Comparison of ENCODE assay signal across 9 mouse cellular contexts in genomic region chr16:44695859-44696620, GRCm38 (mm10). TPM values are rescaled to one million over a fixed set of nuclear protein-coding genes. Genes with fewer than 3 reads are reported as not detected.
DNase-seq lines count a peak whose midpoint lies in the region; ATAC-seq and TF ChIP-seq lines count a peak whose summit lies in the region.
"Had no signal": no experiment of that assay in that cellular context is flagged by ENCODE, and none has a peak within 500 bp of the region (broad histone marks: within the 10 kb centered on the region; RNA-seq: fewer than 3 reads in every experiment).

No protein-coding gene starts in this region.

- DNase-seq in gastrocnemius, adult 18-20 months (ENCODE audit: low spot score) = peak; percentile 43
- no peak for DNase-seq in gastrocnemius, postnatal 14 days
- DNase-seq in forebrain, embryonic 11.5 days (ENCODE audit: low spot score) = peak; percentile 52
- DNase-seq in heart, postnatal 0 days (ENCODE audit: low spot score) = peak; percentile 69
- peak; percentile 93 for DNase-seq in lung, postnatal 0 days (ENCODE audit: low spot score)
- no peak for DNase-seq in left cerebral cortex, adult 9 months (ENCODE audit: low spot score in 2 of 2)
- DNase-seq in retina, embryonic 14.5 days (ENCODE audit: low spot score) = no peak
- DNase-seq: thymus, postnatal 36 days had no signal

- no peak for TF ChIP-seq EP300 in heart, postnatal 0 days (IDR thresholded peaks at IDR 0.05; ENCODE audit: low read depth)
- TF ChIP-seq EP300 in lung, postnatal 0 days (IDR thresholded peaks at IDR 0.05) = peak; percentile 64

- peak overlapping the region; percentile 39; the same call in 1 of the 2 replicates for H3K27ac ChIP-seq in forebrain, embryonic 11.5 days (ENCODE audit: low read depth, low read length)
- peak overlapping the region; percentile 11 for H3K27ac ChIP-seq in heart, postnatal 0 days (ENCODE audit: low read depth)
- peak overlapping the region; percentile 72 for H3K27ac ChIP-seq in lung, postnatal 0 days (ENCODE audit: low read length)

- intact Hi-C loops in gastrocnemius, postnatal 14 days (cut with DNase I; ENCODE audit: low total_unique reads) = no loop called here

- no peak overlapping the region for H3K4me2 ChIP-seq in forebrain, embryonic 11.5 days (ENCODE audit: low read depth, low read length, severe bottlenecking)
- no peak overlapping the region for H3K4me2 ChIP-seq in heart, postnatal 0 days (ENCODE audit: low read depth, low read length)
- no peak overlapping the region for H3K4me2 ChIP-seq in lung, postnatal 0 days (replicated peaks; ENCODE audit: low read depth, low read length)

- H3K4me1 ChIP-seq in forebrain, embryonic 11.5 days (replicated peaks; ENCODE audit: control insufficient read depth, insufficient read depth, low read length) = 0 out of 2 replicates have a peak, but pooled peaks cover 4% of the 10 kb centered on the region
- H3K4me1 ChIP-seq in heart, postnatal 0 days (ENCODE audit: control insufficient read depth, insufficient read depth) = peaks cover 10% of the 10 kb centered on the region
- H3K4me1 ChIP-seq in lung, postnatal 0 days (ENCODE audit: insufficient read depth, low read depth, low read length) = peaks cover 8% of the 10 kb centered on the region; the same call in 1 of the 2 replicates

- H3K36me3 ChIP-seq in forebrain, embryonic 11.5 days (ENCODE audit: control insufficient read depth, insufficient read depth, low read length) = no peaks in the 10 kb centered on the region
- no peaks in the 10 kb centered on the region for H3K36me3 ChIP-seq in heart, postnatal 0 days (replicated peaks; ENCODE audit: control insufficient read depth, insufficient read depth, low read length)
- H3K36me3 ChIP-seq in lung, postnatal 0 days (ENCODE audit: insufficient read depth, low read length) = no peaks in the 10 kb centered on the region

- H3K4me3 ChIP-seq in forebrain, embryonic 11.5 days (ENCODE audit: low read depth, low read length) = no peak overlapping the region
- no peak overlapping the region for H3K4me3 ChIP-seq in heart, postnatal 0 days (ENCODE audit: low read depth, low read length)
- no peak overlapping the region for H3K4me3 ChIP-seq in lung, postnatal 0 days (ENCODE audit: low read depth, low read length)

- 47% methylated on average over 12 of the region's 12 CpGs for WGBS in forebrain, embryonic 11.5 days
- WGBS in heart, postnatal 0 days = 23% methylated on average over 12 of the region's 12 CpGs
- 32% methylated on average over 12 of the region's 12 CpGs for WGBS in lung, postnatal 0 days

- H3K9ac ChIP-seq in forebrain, embryonic 11.5 days (ENCODE audit: low read length) = no peak overlapping the region
- no peak overlapping the region for H3K9ac ChIP-seq in heart, postnatal 0 days (replicated peaks; ENCODE audit: low read depth, low read length)
- no peak overlapping the region for H3K9ac ChIP-seq in lung, postnatal 0 days (replicated peaks; ENCODE audit: low read depth)

- no peaks in the 10 kb centered on the region for H3K9me3 ChIP-seq in forebrain, embryonic 11.5 days (ENCODE audit: control insufficient read depth, low read length)
- H3K9me3 ChIP-seq in heart, postnatal 0 days (replicated peaks; ENCODE audit: control insufficient read depth, low read length) = no peaks in the 10 kb centered on the region
- no peaks in the 10 kb centered on the region for H3K9me3 ChIP-seq in lung, postnatal 0 days (ENCODE audit: low read length)

- peak; percentile 61 for ATAC-seq in forebrain, embryonic 11.5 days (replicated peaks; ENCODE audit: low FRiP score)
- peak; percentile 81 for ATAC-seq in heart, postnatal 0 days (ENCODE audit: insufficient read depth, low read depth)
- peak; percentile 92 for ATAC-seq in lung, postnatal 0 days
- no peak for ATAC-seq in frontal cortex, adult (ENCODE audit: low TSS enrichment)

- no peaks in the 10 kb centered on the region for H3K27me3 ChIP-seq in forebrain, embryonic 11.5 days (ENCODE audit: control insufficient read depth, insufficient read depth, low read length)
- no peaks in the 10 kb centered on the region for H3K27me3 ChIP-seq in heart, postnatal 0 days (ENCODE audit: control insufficient read depth, insufficient read depth, low read length)
- no peaks in the 10 kb centered on the region for H3K27me3 ChIP-seq in lung, postnatal 0 days (replicated peaks; ENCODE audit: insufficient read depth, low read length)

- 0 out of 2 replicates have a peak, but pooled peaks have one; percentile 10 for TF ChIP-seq CTCF in heart, postnatal 0 days (IDR thresholded peaks at IDR 0.05; ENCODE audit: low read depth)
- peak; percentile 27 for TF ChIP-seq CTCF in lung, postnatal 0 days (IDR thresholded peaks at IDR 0.05)

RNA-seq across cellular contexts. Expression of gene Nepro, which starts 28.1 kb away (rescaled TPM):
- 1 to 10 TPM; 2.6 to 3.1 TPM for total RNA-seq in gastrocnemius, adult 18-20 months (2021)
- total RNA-seq in gastrocnemius, postnatal 14 days (2021) = 1 to 10 TPM; 3.6 to 4.2 TPM
- 11.9 and 13.2 TPM in 2 replicates for polyA plus RNA-seq in forebrain, embryonic 11.5 days (2014; fragmentation: Nextera tagmentation; extraction: Ambion mirVana)
- 3.1 and 11.6 TPM in 2 replicates for total RNA-seq in heart, postnatal 0 days (2014; rRNA removed; ENCODE audit: low replicate concordance)
- 2.0 and 2.3 TPM in 2 replicates for polyA plus RNA-seq in heart, postnatal 0 days (2015; fragmentation: Nextera tagmentation; extraction: Ambion mirVana)
- 3.6 and 3.7 TPM in 2 replicates for polyA plus RNA-seq in lung, postnatal 0 days (2015; fragmentation: Nextera tagmentation; extraction: Ambion mirVana)

RNA-seq across cellular contexts. Expression of gene Gtpbp8, which starts 50.1 kb away (rescaled TPM):
- total RNA-seq in gastrocnemius, adult 18-20 months (2021) = 1 to 10 TPM; 6.1 to 8.8 TPM
- total RNA-seq in gastrocnemius, postnatal 14 days (2021) = 10 to 100 TPM in 1 of 2 experiments, 1 to 10 TPM in 1; 8.5 to 12.7 TPM
- 29.6 and 34.2 TPM in 2 replicates for polyA plus RNA-seq in forebrain, embryonic 11.5 days (2014; fragmentation: Nextera tagmentation; extraction: Ambion mirVana)
- 9.0 and 17.1 TPM in 2 replicates for total RNA-seq in heart, postnatal 0 days (2014; rRNA removed; ENCODE audit: low replicate concordance)
- 21.9 and 24.6 TPM in 2 replicates for polyA plus RNA-seq in heart, postnatal 0 days (2015; fragmentation: Nextera tagmentation; extraction: Ambion mirVana)
- 17.2 and 19.5 TPM in 2 replicates for polyA plus RNA-seq in lung, postnatal 0 days (2015; fragmentation: Nextera tagmentation; extraction: Ambion mirVana)

Comparison
In these comparisons a context has a peak if more than half of its experiments do, and no peak if none do; other contexts are left out.
1. DNase-seq: peak in gastrocnemius, adult 18-20 months (single experiment), forebrain, embryonic 11.5 days (single experiment), heart, postnatal 0 days (single experiment) and lung, postnatal 0 days (single experiment); none in gastrocnemius, postnatal 14 days (single experiment), left cerebral cortex, adult 9 months (0 of 2) and retina, embryonic 14.5 days (single experiment).
2. H3K27ac ChIP-seq: peak in every context shown above with its lines; median percentile 72 in lung, postnatal 0 days; 39 in forebrain, embryonic 11.5 days; 11 in heart, postnatal 0 days.